Mouse (Mus musculus) activated CD4-positive, CD25-positive, alpha-beta regulatory T cell, adult 4 months (primary cell): ENCODE results near the gene Prss1. TPM values are rescaled to one million over a fixed set of nuclear protein-coding genes. Genes with fewer than 3 reads are reported as not detected.
A peak's percentile ranks its signal among the peaks of the same experiment; 100 is the strongest.
"Not testable (repeated sequence)": the region's sequence is repeated elsewhere in the genome, so short reads cannot be mapped to it uniquely, and the experiment has no call there.

Experiments used
- ATAC-seq: one replicate; pipeline ENCODE4 v1.8.0; 2017
- polyA plus RNA-seq, 2 experiments: library from polyadenylated mRNA; unstranded; fragments of 100-300 nt; shearing (Covaris generic); gene quantifications; one replicate each; pipeline ENCODE4 v1.2.1; 2017

Prss1 gene
- polyA plus RNA-seq, result not detected

GRCm38 (mm10) chr6:41458632-41459031 is at the start of gene Prss1:
TSS of gene Prss1 (plus strand) at chr6:41458932.
- not testable (repeated sequence) for ATAC-seq

- ATAC-seq, result not testable (repeated sequence)
Measured at GRCm38 (mm10) chr6:41442261-41442660, 16.5 kb upstream of the Prss1 start.

- ATAC-seq, result not testable (repeated sequence)
Measured at GRCm38 (mm10) chr6:41446045-41446444, 12.7 kb upstream of the Prss1 start, which contains the start of gene Gm10334. TSS of gene Gm10334 (minus strand) at chr6:41446145.

GRCm38 (mm10) chr6:41499374-41499773 is 40.6 kb downstream of the Prss1 start:
- no peak for ATAC-seq

GRCm38 (mm10) chr6:41504915-41505314 is 46.2 kb downstream of the Prss1 start:
- ATAC-seq, result peak; percentile 54

- ATAC-seq, result peak; percentile 59
Measured at GRCm38 (mm10) chr6:41505323-41505722, 46.6 kb downstream of the Prss1 start.

Other genes with a start within 250 kb of the Prss1 start
- not detected for gene Try4, start 156.7 kb upstream of the Prss1 start, polyA plus RNA-seq
- gene Try5, start 142.1 kb upstream of the Prss1 start, polyA plus RNA-seq, result 1 to 10 TPM in 1 of 2 experiments, not detected in 1; 1.5 TPM
- not detected for gene Try10, start 104.8 kb upstream of the Prss1 start, polyA plus RNA-seq
- gene Prss3, start 81.3 kb upstream of the Prss1 start, polyA plus RNA-seq, result not detected
- not detected for gene Gm5771, start 66.6 kb upstream of the Prss1 start, polyA plus RNA-seq
- gene Gm10334, start 12.8 kb upstream of the Prss1 start, polyA plus RNA-seq, result not detected
- gene Prss2, start 62.9 kb downstream of the Prss1 start, polyA plus RNA-seq, result 1 to 10 TPM; 1.9 to 3.1 TPM
- 10 to 100 TPM in 1 of 2 experiments, 1 to 10 TPM in 1; 7.8 to 10.6 TPM for gene Ephb6, start 146.6 kb downstream of the Prss1 start, polyA plus RNA-seq
- under 1 TPM; 0.20 to 0.24 TPM for gene Trpv6, start 177.5 kb downstream of the Prss1 start, polyA plus RNA-seq
- gene Trpv5, start 221.8 kb downstream of the Prss1 start, polyA plus RNA-seq, result under 1 TPM in 1 of 2 experiments, not detected in 1; 0.12 TPM
- not detected for gene Llcfc1, start 225.5 kb downstream of the Prss1 start, polyA plus RNA-seq
- gene Kel, start 245.4 kb downstream of the Prss1 start, polyA plus RNA-seq, result under 1 TPM in 1 of 2 experiments, not detected in 1; 0.57 TPM